Mouse (Mus musculus) kidney, adult 2 months (tissue): Measurements from ENCODE around the gene D8Ertd738e. TPM values are rescaled to one million over a fixed set of nuclear protein-coding genes. Genes with fewer than 3 reads are reported as not detected.

ENCODE experiments used
- DNase-seq: peaks from one replicate; pipeline ENCODE4 v3.0.0; 2021
- H3K27ac ChIP-seq: fragments of 200-500 bp; 2 replicates; pipeline ENCODE4 v1.5.1; 2012; ENCODE audit warnings: low read depth, low read length, control low read depth, inconsistent platforms; ENCODE audit not compliant: insufficient read depth
- H3K27me3 ChIP-seq: fragments of 200-500 bp; replicated peaks from 2 replicates; pipeline ENCODE4 v1.6.1; 2012; ENCODE audit warnings: mild to moderate bottlenecking, moderate library complexity, low read length, inconsistent platforms; ENCODE audit not compliant: control insufficient read depth, insufficient read depth
- H3K36me3 ChIP-seq: fragments of 200-500 bp; 2 replicates; pipeline ENCODE4 v1.6.1; 2012; ENCODE audit warnings: mild to moderate bottlenecking, moderate library complexity, low read length, inconsistent platforms; ENCODE audit not compliant: control insufficient read depth, insufficient read depth
- H3K4me1 ChIP-seq: fragments of 200-500 bp; 2 replicates; pipeline ENCODE4 v1.6.1; 2011; ENCODE audit warnings: low read length; ENCODE audit not compliant: control insufficient read depth, insufficient read depth
- H3K4me3 ChIP-seq: fragments of 200-500 bp; 2 replicates; pipeline ENCODE4 v1.5.1; 2011; ENCODE audit warnings: mild to moderate bottlenecking, low read depth, low read length, control low read depth; ENCODE audit not compliant: insufficient read depth
- CTCF ChIP-seq: fragments of 200-500 bp; conservative IDR thresholded peaks from 2 replicates; pipeline ENCODE4 v1.5.1; 2011; ENCODE audit warnings: low read depth, mild to moderate bottlenecking, control low read depth, low read length, moderate library complexity, mixed read lengths; ENCODE audit not compliant: insufficient read depth, insufficient read length
- POLR2A ChIP-seq: fragments of 200-500 bp; IDR thresholded peaks from one replicate; pipeline ENCODE4 v1.6.1; 2011; ENCODE audit warnings: low read depth, low read length, control low read depth
- WGBS: fragments of 180-500 bp; shearing (Covaris S2); methylation state at CpG from one replicate; pipeline ENCODE4 v1.1.7; 2018; 5-methylcytosine and 5-hydroxymethylcytosine counted together
- polyA plus RNA-seq: library from polyadenylated mRNA; depleted of rRNA; stranded (reverse); fragments of >200 nt; gene quantifications from 2 replicates; pipeline ENCODE4 v1.2.3, GENCODE M21; 2012

Gene D8Ertd738e
- polyA plus RNA-seq, 1 experiment = 246 TPM

- TF ChIP-seq CTCF (no peak), POLR2A (peak; percentile 50)
- peak; percentile 91 for DNase-seq
- H3K36me3 ChIP-seq = no peaks in the 10 kb centered on the region
- WGBS = under 1% methylated on average over 64 of the region's 64 CpGs
- H3K27ac ChIP-seq = peak within 1 kb of the TSS; percentile 51
- H3K27me3 ChIP-seq = no peaks in the 10 kb centered on the region
- H3K4me1 ChIP-seq = peaks cover 6% of the 10 kb centered on the region
- H3K4me3 ChIP-seq = peak within 1 kb of the TSS; percentile 82
Observed at GRCm38 (mm10) chr8:84256822-84257610, 7.5 kb upstream of the D8Ertd738e start, which contains the start of gene Mri1. Mri1 (minus strand) TSS chr8:84257326.

- 11% methylated on average over 6 of the region's 6 CpGs for WGBS
- Histone ChIP-seq H3K4me3 (peak overlapping the region; percentile 82), H3K4me1 (peaks cover 6% of the 10 kb centered on the region), H3K27me3 (no peaks in the 10 kb centered on the region), H3K27ac (peak overlapping the region; percentile 51; the same call in 1 of the 2 replicates), H3K36me3 (no peaks in the 10 kb centered on the region)
- DNase-seq = peak; percentile 46
- no peak for TF ChIP-seq CTCF
Observed at GRCm38 (mm10) chr8:84256458-84256821, 6.9 kb upstream of the D8Ertd738e start.

- no peaks in the 10 kb centered on the region for H3K27me3 ChIP-seq
- H3K4me1 ChIP-seq = peaks cover 6% of the 10 kb centered on the region
- 88% methylated on average over 3 of the region's 3 CpGs for WGBS
- DNase-seq = no peak
- H3K27ac ChIP-seq = no peak overlapping the region
- H3K36me3 ChIP-seq = no peaks in the 10 kb centered on the region
- H3K4me3 ChIP-seq = peak overlapping the region; percentile 82
- no peak for TF ChIP-seq POLR2A
- TF ChIP-seq CTCF = no peak
Observed at GRCm38 (mm10) chr8:84255858-84256257, 6.3 kb upstream of the D8Ertd738e start.

- Histone ChIP-seq H3K4me1 (peaks cover 4% of the 10 kb centered on the region; the same call in 1 of the 2 replicates), H3K36me3 (no peaks in the 10 kb centered on the region), H3K4me3 (no peak overlapping the region), H3K27ac (no peak overlapping the region), H3K27me3 (no peaks in the 10 kb centered on the region)
- 24% methylated on average over 2 of the region's 2 CpGs for WGBS
- TF ChIP-seq CTCF (no peak), POLR2A (no peak)
- DNase-seq = peak; percentile 81
Observed at GRCm38 (mm10) chr8:84241821-84242220, 7.7 kb downstream of the D8Ertd738e start.

- no peak overlapping the region for H3K4me3 ChIP-seq
- no peaks in the 10 kb centered on the region for H3K27me3 ChIP-seq
- 59% methylated on average over 6 of the region's 6 CpGs for WGBS
- no peak for TF ChIP-seq CTCF
- TF ChIP-seq POLR2A = no peak
- DNase-seq = no peak
- H3K4me1 ChIP-seq = peaks cover 4% of the 10 kb centered on the region; the same call in 1 of the 2 replicates
- no peaks in the 10 kb centered on the region for H3K36me3 ChIP-seq
- no peak overlapping the region for H3K27ac ChIP-seq
Observed at GRCm38 (mm10) chr8:84241167-84241566, 8.4 kb downstream of the D8Ertd738e start.

GRCm38 (mm10) chr8:84237542-84238229, 11.8 kb downstream of the D8Ertd738e start:
- no peaks in the 10 kb centered on the region for H3K27me3 ChIP-seq
- peaks cover 12% of the 10 kb centered on the region; the same call in 1 of the 2 replicates for H3K4me1 ChIP-seq
- H3K36me3 ChIP-seq = no peaks in the 10 kb centered on the region
- TF ChIP-seq POLR2A = no peak
- TF ChIP-seq CTCF = no peak
- DNase-seq = no peak
- peak overlapping the region; percentile 57 for H3K4me3 ChIP-seq
- WGBS = 11% methylated on average over 19 of the region's 19 CpGs
- peak overlapping the region; percentile 76 for H3K27ac ChIP-seq

GRCm38 (mm10) chr8:84236998-84237473, 12.5 kb downstream of the D8Ertd738e start, which contains the start of gene Zswim4:
Zswim4 (minus strand) TSS chr8:84237055.
- Histone ChIP-seq H3K36me3 (no peaks in the 10 kb centered on the region), H3K27me3 (no peaks in the 10 kb centered on the region), H3K4me1 (peaks cover 10% of the 10 kb centered on the region; the same call in 1 of the 2 replicates), H3K4me3 (peak within 1 kb of the TSS; percentile 90), H3K27ac (peak within 1 kb of the TSS; percentile 76)
- peak; percentile 100 for DNase-seq
- WGBS = under 1% methylated on average over 35 of the region's 35 CpGs
- no peak for TF ChIP-seq POLR2A
- TF ChIP-seq CTCF = no peak
